Mouse (Mus musculus) MEL (cell line): ENCODE results near the gene Exoc4.

Experiments used
- CTCF ChIP-seq, 3 experiments: IDR thresholded peaks in 2 of 3; conservative IDR thresholded peaks in 1 of 3; 2 replicates each; pipeline ENCODE4 v1.5.1; 2011 to 2012; ENCODE audit warnings: low read length in 3 of 3, low read depth in 2 of 3, mild to moderate bottlenecking in 2 of 3, improper control_type of control experiment in 1 of 3, inconsistent platforms in 1 of 3, mixed read lengths in 1 of 3, moderate library complexity in 1 of 3; ENCODE audit not compliant: control insufficient read depth in 1 of 3, insufficient read depth in 1 of 3, poor library complexity in 1 of 3, severe bottlenecking in 1 of 3
- EP300 ChIP-seq, 2 experiments: IDR thresholded peaks; 2 replicates each; pipeline ENCODE4 v1.6.1; 2011; ENCODE audit warnings: improper control_type of control experiment in 2 of 2, low read length in 2 of 2, low read depth in 1 of 2, mild to moderate bottlenecking in 1 of 2
- GABPA ChIP-seq: IDR thresholded peaks from 2 replicates; pipeline ENCODE4 v1.6.1; 2012; ENCODE audit warnings: low read depth, mild to moderate bottlenecking, inconsistent platforms, low read length, improper control_type of control experiment, moderate library complexity
- HCFC1 ChIP-seq: IDR thresholded peaks from 2 replicates; pipeline ENCODE4 v1.6.1; 2012; ENCODE audit warnings: low read depth, mild to moderate bottlenecking, inconsistent platforms, low read length, improper control_type of control experiment, moderate library complexity
- MAZ ChIP-seq: IDR thresholded peaks from 2 replicates; pipeline ENCODE4 v1.6.1; 2012; ENCODE audit warnings: low read depth, mild to moderate bottlenecking, inconsistent platforms, low read length, improper control_type of control experiment
- MYC ChIP-seq: IDR thresholded peaks from 2 replicates; pipeline ENCODE4 v1.6.1; 2011; ENCODE audit warnings: low read depth, mild to moderate bottlenecking, low read length, improper control_type of control experiment, moderate library complexity
- POLR2A ChIP-seq, 2 experiments: IDR thresholded peaks; 2 replicates each; pipeline ENCODE4 v1.6.1; 2011 to 2012; ENCODE audit warnings: low read length in 2 of 2, mild to moderate bottlenecking in 2 of 2, control low read depth in 1 of 2, improper control_type of control experiment in 1 of 2, low read depth in 1 of 2, moderate library complexity in 1 of 2; ENCODE audit not compliant: control insufficient read depth in 1 of 2, insufficient read depth in 1 of 2, poor library complexity in 1 of 2
- POLR2AphosphoS2 ChIP-seq: IDR thresholded peaks from 2 replicates; pipeline ENCODE4 v1.6.1; 2011; ENCODE audit warnings: low read length, improper control_type of control experiment
- USF1 ChIP-seq: IDR thresholded peaks from 2 replicates; pipeline ENCODE4 v1.6.1; 2014; ENCODE audit warnings: low read depth, mild to moderate bottlenecking, inconsistent platforms, low read length, improper control_type of control experiment, moderate library complexity
- USF2 ChIP-seq, 2 experiments: IDR thresholded peaks; 2 replicates each; pipeline ENCODE4 v1.6.1; 2011 to 2012; ENCODE audit warnings: improper control_type of control experiment in 2 of 2, low read length in 2 of 2, borderline replicate concordance in 1 of 2, inconsistent platforms in 1 of 2, low read depth in 1 of 2, mild to moderate bottlenecking in 1 of 2; ENCODE audit not compliant: insufficient read depth in 1 of 2
- ZC3H11A ChIP-seq: IDR thresholded peaks from 2 replicates; pipeline ENCODE4 v1.6.1; 2012; ENCODE audit warnings: low read depth, mild to moderate bottlenecking, inconsistent platforms, low read length, improper control_type of control experiment

- TF ChIP-seq USF1 (no peak), CTCF (IDR thresholded peaks at IDR 0.05 in 2 of 3, conservative IDR thresholded peaks at IDR 0.05 in 1 of 3; ENCODE audit: control insufficient read depth in 1 of 3, insufficient read depth in 1 of 3, low read depth in 2 of 3, low read length in 3 of 3, poor library complexity in 1 of 3, severe bottlenecking in 1 of 3) (peak in 1 of 3 experiments; percentile 36; a peak in 2 of 6 replicates), ZC3H11A (0 out of 2 replicates have a peak, but pooled peaks have one; percentile 5), POLR2A (IDR thresholded peaks at IDR 0.05; ENCODE audit: control insufficient read depth in 1 of 2, insufficient read depth in 1 of 2, low read depth in 1 of 2, low read length in 2 of 2, poor library complexity in 1 of 2) (no peak), GABPA (no peak), USF2 (IDR thresholded peaks at IDR 0.05; ENCODE audit: borderline replicate concordance in 1 of 2, insufficient read depth in 1 of 2, low read depth in 1 of 2, low read length in 2 of 2) (no peak), POLR2AphosphoS2 (no peak), HCFC1 (no peak), MAZ (no peak), EP300 (IDR thresholded peaks at IDR 0.05; ENCODE audit: low read depth in 1 of 2, low read length in 2 of 2) (no peak), MYC (no peak)
These were observed 156.8 kb downstream of the Exoc4 start for GRCm38 (mm10) chr6:33405562-33406275.
